Mouse (Mus musculus): ENCODE measurements around the gene Ubash3b. TPM values are rescaled to one million over a fixed set of nuclear protein-coding genes. Genes with fewer than 3 reads are reported as not detected.

The Ubash3b gene
- polyA plus RNA-seq, 1 experiment from 2014 or later: 8.7 TPM

DNA sequence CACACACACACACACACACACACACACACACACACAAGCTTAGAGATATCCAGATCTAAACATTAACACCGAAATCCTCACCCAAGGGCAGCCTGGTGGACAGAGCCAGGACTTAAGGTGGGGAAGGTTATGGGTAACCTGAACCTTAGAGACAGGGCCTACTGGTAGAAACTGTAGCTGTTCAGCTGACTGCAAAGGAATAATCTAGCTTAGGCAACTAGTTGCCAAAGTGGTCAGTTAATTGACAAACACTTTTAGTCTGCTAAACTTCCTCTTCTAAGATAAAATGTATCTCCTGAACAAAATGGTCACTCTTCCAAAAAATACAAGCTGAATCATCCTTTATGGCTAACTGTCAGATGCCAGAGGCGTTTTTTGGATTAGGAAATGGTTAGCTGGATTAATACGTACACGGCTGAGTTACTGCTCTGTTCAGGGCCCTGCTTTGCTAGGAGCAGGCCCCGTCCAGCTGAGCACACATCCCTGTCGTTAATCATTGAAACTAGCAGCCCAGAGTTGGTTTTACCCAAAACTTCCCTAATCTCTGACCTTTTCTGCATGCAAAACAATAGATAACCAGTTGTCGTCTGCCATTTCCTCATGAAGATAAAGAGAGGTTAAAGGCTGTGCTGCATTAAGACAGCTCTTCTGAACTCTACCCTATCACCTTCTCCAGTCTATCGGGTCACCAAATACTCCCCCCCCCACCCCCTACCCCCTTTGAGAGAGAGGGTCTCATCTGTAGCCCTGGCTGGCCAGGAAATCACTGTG is 102.5 kb downstream of the Ubash3b start:
- Histone ChIP-seq H3K9ac (no peak overlapping the region), H3K4me1 (peaks cover 20% of the 10 kb centered on the region), H3K36me3 (no peaks in the 10 kb centered on the region), H3K4me2 (no peak overlapping the region), H3K4me3 (replicated peaks) (no peak overlapping the region), H3K27ac (no peak overlapping the region), H3K27me3 (no peaks in the 10 kb centered on the region), H3K9me3 (replicated peaks) (0 out of 2 replicates have a peak, but pooled peaks cover under 1% of the 10 kb centered on the region)
- 36% methylated on average over 8 of the region's 8 CpGs for WGBS
- ATAC-seq (replicated peaks; ENCODE audit: low FRiP score): no peak

DNA sequence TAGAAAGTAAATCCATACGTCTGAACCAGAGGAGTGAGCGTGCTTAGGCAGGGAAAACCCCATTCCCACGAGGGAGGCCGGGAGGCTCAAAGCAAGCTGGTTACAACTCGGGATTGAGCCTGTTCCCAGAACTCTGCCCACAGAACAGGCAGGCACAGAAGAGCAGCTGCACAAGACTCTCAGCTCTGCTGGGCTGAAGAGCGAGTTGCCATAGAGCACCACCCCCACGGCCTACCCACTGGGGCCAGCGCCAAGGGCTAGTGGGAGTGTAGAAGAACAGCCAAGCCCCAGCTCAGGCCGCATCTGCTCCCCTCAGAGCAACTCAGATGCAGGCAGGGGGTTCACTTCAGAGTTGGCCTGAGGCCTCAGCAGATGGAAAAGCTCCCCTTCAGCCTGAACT is 107.3 kb downstream of the Ubash3b start:
- no peak overlapping the region for H3K4me3 ChIP-seq (replicated peaks)
- no peak for ATAC-seq (replicated peaks; ENCODE audit: low FRiP score)
- H3K36me3 ChIP-seq: no peaks in the 10 kb centered on the region
- 85% methylated on average over 9 of the region's 9 CpGs for WGBS
- no peaks in the 10 kb centered on the region for H3K27me3 ChIP-seq
- H3K9me3 ChIP-seq (replicated peaks): 0 out of 2 replicates have a peak, but pooled peaks cover 2% of the 10 kb centered on the region
- peaks cover 6% of the 10 kb centered on the region; the same call in 1 of the 2 replicates for H3K4me1 ChIP-seq
- H3K4me2 ChIP-seq: no peak overlapping the region
- no peak overlapping the region for H3K27ac ChIP-seq
- H3K9ac ChIP-seq: no peak overlapping the region

DNA sequence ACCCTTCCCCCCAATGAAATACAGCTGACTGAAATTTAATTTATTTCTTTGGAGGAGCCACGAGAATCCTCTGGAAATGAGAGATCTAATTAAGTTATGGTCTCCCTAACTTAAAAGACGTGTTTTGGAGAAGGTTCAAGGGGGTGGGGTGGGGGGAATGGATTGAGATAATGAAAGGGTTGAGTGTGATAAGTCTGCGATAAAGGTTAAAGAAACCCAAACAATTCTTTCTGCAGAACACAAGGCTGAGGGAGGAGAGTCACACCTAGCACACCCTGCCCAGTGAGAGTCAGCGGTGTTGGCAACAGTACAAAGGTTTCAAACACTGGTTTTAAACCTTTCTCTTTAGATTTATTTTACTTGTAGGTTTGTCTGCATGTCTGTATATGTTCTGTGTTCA is 108.0 kb downstream of the Ubash3b start:
- WGBS: 48% methylated on average over 4 of the region's 4 CpGs
- Histone ChIP-seq H3K9me3 (replicated peaks) (0 out of 2 replicates have a peak, but pooled peaks cover 2% of the 10 kb centered on the region), H3K36me3 (no peaks in the 10 kb centered on the region), H3K27me3 (no peaks in the 10 kb centered on the region), H3K27ac (no peak overlapping the region), H3K4me1 (no peaks in the 10 kb centered on the region), H3K4me3 (replicated peaks) (no peak overlapping the region), H3K9ac (no peak overlapping the region), H3K4me2 (no peak overlapping the region)
- no peak for ATAC-seq (replicated peaks; ENCODE audit: low FRiP score)

DNA sequence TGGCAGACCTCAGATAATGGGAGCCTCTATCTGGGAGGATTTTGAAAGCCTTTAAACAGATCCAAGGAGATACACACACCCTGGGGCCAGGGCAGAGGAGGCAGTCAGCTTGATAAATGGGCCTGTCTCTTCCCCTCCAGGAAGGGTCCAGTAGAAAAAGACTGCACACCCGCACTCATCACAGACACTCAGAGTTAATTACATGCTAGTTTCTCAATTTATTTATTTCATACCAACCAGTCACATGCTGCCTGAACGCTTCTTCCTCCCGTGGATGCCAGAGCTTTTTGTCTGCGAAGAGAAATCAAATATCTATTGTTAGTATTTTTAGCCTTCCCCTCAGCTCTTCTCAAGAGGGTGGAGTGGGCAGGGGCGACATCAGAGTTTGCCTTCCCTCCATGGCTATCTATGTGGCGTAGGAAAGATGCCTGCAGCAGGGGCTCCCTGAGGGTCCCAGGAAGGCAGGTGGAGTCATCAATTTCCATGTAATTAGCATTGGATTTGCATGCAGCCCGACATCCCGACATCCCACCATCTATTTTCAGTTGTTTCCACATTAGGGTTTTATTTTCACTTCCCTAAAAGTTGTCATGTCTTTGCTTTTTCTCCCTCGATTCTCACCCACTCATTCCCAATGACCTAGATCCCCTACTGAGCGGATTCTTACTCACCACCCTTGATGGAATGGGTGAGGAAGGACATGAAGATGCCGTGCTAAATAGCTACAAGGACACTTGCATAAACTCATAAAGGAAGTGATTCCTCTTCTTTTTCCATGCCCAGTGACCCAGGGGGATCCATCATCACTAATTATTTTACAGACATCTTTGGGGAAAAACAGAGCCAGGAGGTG is 110.2 kb downstream of the Ubash3b start:
- Histone ChIP-seq H3K27ac (no peak overlapping the region), H3K4me1 (no peaks in the 10 kb centered on the region), H3K9ac (no peak overlapping the region), H3K4me3 (replicated peaks) (no peak overlapping the region), H3K27me3 (no peaks in the 10 kb centered on the region), H3K9me3 (replicated peaks) (0 out of 2 replicates have a peak, but pooled peaks cover 2% of the 10 kb centered on the region), H3K4me2 (no peak overlapping the region), H3K36me3 (no peaks in the 10 kb centered on the region)
- ATAC-seq (replicated peaks; ENCODE audit: low FRiP score): no peak
- WGBS: 61% methylated on average over 11 of the region's 11 CpGs

DNA sequence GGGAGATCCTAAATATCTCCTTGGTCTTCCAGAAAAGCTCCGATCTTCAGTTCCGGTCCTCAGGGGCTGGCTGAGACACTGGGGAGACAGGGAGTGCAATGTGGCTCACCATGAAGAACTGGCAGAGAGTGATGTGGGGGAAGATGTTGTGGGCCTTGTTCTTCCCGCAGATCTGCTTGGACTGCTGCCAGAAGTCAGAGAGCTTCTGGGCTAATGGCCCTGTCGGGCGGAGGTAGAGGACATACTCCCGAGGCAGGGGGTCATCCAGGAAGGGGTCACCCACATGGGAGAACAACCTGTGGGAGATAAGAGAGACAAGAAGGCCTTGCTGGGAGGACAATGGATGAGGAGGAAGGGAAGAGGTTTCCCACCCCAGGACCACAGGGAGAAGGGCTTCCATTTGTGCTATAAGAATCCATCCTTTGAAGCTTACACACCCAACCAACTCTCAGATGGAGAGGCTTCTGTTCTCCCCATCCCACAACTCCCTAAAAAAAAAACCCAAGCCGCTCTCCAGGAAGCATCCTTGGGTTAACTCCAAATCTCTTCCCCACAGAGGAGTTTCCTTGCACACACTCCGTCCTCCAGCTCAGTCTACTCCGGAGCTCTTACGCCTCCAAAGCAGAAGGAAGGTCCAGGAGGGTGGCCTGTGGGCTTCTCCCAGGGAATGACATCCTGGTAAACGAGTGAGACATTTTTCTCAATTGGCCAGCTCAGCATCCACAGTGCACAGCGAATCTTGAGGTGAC is 111.0 kb downstream of the Ubash3b start:
- Histone ChIP-seq H3K4me3 (replicated peaks) (no peak overlapping the region), H3K36me3 (no peaks in the 10 kb centered on the region), H3K4me2 (no peak overlapping the region), H3K9ac (no peak overlapping the region), H3K27ac (no peak overlapping the region), H3K9me3 (replicated peaks) (0 out of 2 replicates have a peak, but pooled peaks cover 2% of the 10 kb centered on the region), H3K27me3 (no peaks in the 10 kb centered on the region), H3K4me1 (no peaks in the 10 kb centered on the region)
- ATAC-seq (replicated peaks; ENCODE audit: low FRiP score): no peak
- WGBS: 67% methylated on average over 12 of the region's 12 CpGs

DNA sequence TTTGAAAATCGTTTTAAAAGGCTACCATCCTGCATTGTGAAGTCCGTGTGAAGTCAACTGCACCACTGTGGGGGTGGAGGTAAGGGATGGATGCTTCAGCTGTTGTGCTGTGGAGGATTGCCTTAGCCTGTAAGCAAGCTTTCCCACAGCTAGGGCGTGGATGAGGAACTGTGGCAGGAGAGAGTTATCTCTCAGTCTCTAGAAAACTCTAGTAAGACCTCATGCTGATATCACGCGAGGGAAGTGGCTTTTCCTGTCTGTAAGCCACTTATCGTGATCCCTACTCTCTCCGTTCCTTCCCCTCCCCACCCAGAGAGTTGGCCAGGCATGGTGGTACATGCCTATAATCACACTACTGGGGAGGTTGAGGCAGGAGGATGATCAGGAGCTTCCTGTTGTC is 112.2 kb downstream of the Ubash3b start:
- Histone ChIP-seq H3K4me2 (no peak overlapping the region), H3K9ac (no peak overlapping the region), H3K4me3 (replicated peaks) (no peak overlapping the region), H3K27me3 (no peaks in the 10 kb centered on the region), H3K4me1 (no peaks in the 10 kb centered on the region), H3K36me3 (no peaks in the 10 kb centered on the region), H3K27ac (no peak overlapping the region), H3K9me3 (replicated peaks) (0 out of 2 replicates have a peak, but pooled peaks cover 2% of the 10 kb centered on the region)
- 87% methylated on average over 7 of the region's 7 CpGs for WGBS
- no peak for ATAC-seq (replicated peaks; ENCODE audit: low FRiP score)

DNA sequence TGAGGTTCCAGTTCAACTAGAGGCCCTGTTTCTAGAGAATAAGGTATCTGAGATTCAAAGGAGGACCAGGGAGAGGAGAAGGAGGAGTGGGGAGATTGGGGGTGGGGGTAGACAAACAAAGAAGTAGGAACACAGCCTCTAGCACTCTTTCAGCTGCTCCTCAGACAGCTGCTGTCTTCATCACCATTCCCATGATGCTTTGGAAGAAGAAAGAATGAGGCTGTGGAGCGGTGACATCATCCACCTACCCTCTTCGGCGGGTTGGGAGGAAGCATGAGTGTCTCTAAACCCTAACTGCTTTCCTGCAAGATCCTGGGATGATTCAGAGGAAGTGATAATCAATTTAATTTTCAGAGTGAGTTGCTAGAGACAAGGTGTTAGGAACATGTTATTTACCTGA is 112.7 kb downstream of the Ubash3b start:
- Histone ChIP-seq H3K4me1 (no peaks in the 10 kb centered on the region), H3K27me3 (no peaks in the 10 kb centered on the region), H3K9me3 (replicated peaks) (0 out of 2 replicates have a peak, but pooled peaks cover under 1% of the 10 kb centered on the region), H3K27ac (no peak overlapping the region), H3K4me3 (replicated peaks) (no peak overlapping the region), H3K4me2 (no peak overlapping the region), H3K9ac (no peak overlapping the region), H3K36me3 (no peaks in the 10 kb centered on the region)
- 88% methylated on average over 3 of the region's 3 CpGs for WGBS
- no peak for ATAC-seq (replicated peaks; ENCODE audit: low FRiP score)

DNA sequence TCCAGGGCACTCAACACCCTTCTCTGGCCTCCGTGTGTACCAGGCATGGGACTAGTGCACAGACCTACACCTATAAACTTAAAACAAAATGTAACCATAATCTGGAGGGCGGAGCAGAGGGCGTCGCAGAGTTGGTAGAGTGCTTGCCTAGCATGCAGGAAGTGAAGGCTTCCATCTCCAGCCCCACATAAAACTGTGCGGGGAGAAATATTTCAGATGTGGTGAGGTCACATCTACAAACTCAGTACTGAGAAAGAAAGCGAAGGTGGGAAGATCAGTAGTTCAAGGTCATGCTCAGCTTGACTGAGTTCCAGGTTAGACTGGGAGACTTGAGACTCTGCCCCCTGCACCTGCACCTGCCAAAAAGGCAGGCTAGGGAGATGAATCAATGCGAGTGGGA is 113.3 kb downstream of the Ubash3b start:
- H3K36me3 ChIP-seq: no peaks in the 10 kb centered on the region
- H3K4me1 ChIP-seq: no peaks in the 10 kb centered on the region
- H3K9me3 ChIP-seq (replicated peaks): no peaks in the 10 kb centered on the region
- no peak overlapping the region for H3K27ac ChIP-seq
- WGBS: 92% methylated on average over 7 of the region's 7 CpGs
- no peak overlapping the region for H3K4me3 ChIP-seq (replicated peaks)
- no peak overlapping the region for H3K9ac ChIP-seq
- no peaks in the 10 kb centered on the region for H3K27me3 ChIP-seq
- no peak overlapping the region for H3K4me2 ChIP-seq
- ATAC-seq (replicated peaks; ENCODE audit: low FRiP score): no peak

DNA sequence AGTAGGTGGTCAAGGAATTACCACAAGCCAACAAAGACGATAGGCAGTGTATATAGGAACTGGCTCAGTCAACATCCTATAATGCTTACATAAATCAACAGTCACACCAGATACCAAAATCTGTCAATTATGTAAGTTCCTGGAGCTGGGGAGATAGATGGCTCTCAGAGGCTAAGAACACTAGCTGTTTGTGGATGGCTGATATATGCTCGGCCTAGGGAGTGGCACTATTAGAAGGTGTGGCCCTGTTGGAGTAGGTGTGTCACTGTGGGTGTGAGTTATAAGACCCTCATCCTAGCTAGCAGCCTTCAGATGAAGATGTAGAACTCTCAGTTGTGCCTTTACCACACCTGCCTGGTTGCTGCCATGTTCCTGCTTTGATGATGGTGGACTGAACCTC is 113.8 kb downstream of the Ubash3b start:
- Histone ChIP-seq H3K4me3 (replicated peaks) (no peak overlapping the region), H3K4me2 (no peak overlapping the region), H3K27me3 (no peaks in the 10 kb centered on the region), H3K36me3 (no peaks in the 10 kb centered on the region), H3K9me3 (replicated peaks) (no peaks in the 10 kb centered on the region), H3K4me1 (no peaks in the 10 kb centered on the region), H3K9ac (no peak overlapping the region), H3K27ac (no peak overlapping the region)
- WGBS: 86% methylated on average over 2 of the region's 2 CpGs
- no peak for ATAC-seq (replicated peaks; ENCODE audit: low FRiP score)

DNA sequence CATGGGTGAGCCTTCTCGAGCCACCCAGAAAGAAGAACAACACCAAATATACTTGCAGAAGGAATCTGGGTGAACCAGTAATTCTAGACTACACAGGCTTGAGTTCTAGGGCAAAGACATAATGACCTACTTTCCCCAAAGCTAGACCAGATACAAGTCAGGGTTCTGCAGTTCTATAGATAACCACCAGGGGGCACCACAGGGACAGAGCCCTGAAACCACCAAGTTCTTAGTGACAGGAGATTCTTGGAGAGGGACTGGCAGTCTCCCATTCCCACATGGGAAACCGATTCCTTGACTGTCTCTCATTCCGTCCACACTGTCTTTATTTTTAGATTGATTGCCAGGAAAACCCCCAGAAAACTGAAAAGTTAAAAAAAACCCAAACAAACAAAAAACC is 116.9 kb downstream of the Ubash3b start:
- 10% methylated on average over 3 of the region's 3 CpGs for WGBS
- Histone ChIP-seq H3K36me3 (no peaks in the 10 kb centered on the region), H3K4me1 (no peaks in the 10 kb centered on the region), H3K9ac (no peak overlapping the region), H3K9me3 (replicated peaks) (no peaks in the 10 kb centered on the region), H3K4me3 (replicated peaks) (no peak overlapping the region), H3K27me3 (no peaks in the 10 kb centered on the region), H3K4me2 (no peak overlapping the region), H3K27ac (no peak overlapping the region)
- no peak for ATAC-seq (replicated peaks; ENCODE audit: low FRiP score)

DNA sequence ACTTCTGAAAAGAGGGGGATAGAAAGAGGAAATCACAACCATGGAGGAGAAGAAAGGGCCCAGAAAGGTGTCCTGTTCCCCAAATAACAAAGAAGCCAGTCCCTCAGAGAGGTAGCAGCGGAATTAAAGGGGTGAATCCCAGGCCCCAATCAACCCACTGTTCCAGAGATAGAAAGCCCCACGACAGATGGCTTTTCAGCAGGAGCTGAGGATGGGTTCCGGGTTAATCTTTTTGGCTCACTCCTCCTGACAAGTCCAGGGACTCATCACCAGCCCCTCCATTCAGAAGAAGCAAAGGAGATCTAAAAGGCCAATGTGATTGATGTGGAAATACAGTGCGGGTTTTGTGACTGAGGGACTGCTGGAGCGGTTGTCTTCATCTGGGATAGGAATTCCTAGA is 117.9 kb downstream of the Ubash3b start:
- Histone ChIP-seq H3K9ac (no peak overlapping the region), H3K4me1 (no peaks in the 10 kb centered on the region), H3K9me3 (replicated peaks) (no peaks in the 10 kb centered on the region), H3K36me3 (no peaks in the 10 kb centered on the region), H3K4me2 (no peak overlapping the region), H3K27me3 (no peaks in the 10 kb centered on the region), H3K4me3 (replicated peaks) (no peak overlapping the region), H3K27ac (no peak overlapping the region)
- WGBS: 91% methylated on average over 5 of the region's 5 CpGs
- ATAC-seq (replicated peaks; ENCODE audit: low FRiP score): no peak

DNA sequence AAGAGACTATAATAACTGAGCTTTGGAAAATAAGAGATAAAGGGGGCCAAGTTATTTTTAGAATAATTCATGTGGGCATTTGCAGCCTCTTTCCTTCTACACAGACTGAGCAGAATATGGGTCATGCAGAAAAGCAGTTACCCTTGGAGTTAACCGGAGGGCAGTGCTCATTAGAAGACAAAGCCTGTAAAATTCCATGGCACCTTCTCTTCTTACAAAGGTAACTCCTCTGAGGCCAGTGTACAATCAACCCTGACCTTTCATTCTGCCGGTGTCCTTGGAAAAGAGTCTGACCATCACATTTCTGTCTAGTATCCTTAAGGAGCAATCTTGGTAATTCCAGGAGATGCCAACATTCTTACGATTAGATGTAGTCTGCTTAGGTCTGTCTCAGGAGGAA is 120.1 kb downstream of the Ubash3b start:
- H3K4me2 ChIP-seq: no peak overlapping the region
- H3K27me3 ChIP-seq: no peaks in the 10 kb centered on the region
- WGBS: 59% methylated on average over 3 of the region's 3 CpGs
- H3K4me1 ChIP-seq: no peaks in the 10 kb centered on the region
- no peaks in the 10 kb centered on the region for H3K9me3 ChIP-seq (replicated peaks)
- H3K27ac ChIP-seq: no peak overlapping the region
- no peaks in the 10 kb centered on the region for H3K36me3 ChIP-seq
- ATAC-seq (replicated peaks; ENCODE audit: low FRiP score): no peak
- H3K4me3 ChIP-seq (replicated peaks): no peak overlapping the region
- H3K9ac ChIP-seq: no peak overlapping the region
